Mouse (Mus musculus): ENCODE data around the gene Mccc1.

DNA sequence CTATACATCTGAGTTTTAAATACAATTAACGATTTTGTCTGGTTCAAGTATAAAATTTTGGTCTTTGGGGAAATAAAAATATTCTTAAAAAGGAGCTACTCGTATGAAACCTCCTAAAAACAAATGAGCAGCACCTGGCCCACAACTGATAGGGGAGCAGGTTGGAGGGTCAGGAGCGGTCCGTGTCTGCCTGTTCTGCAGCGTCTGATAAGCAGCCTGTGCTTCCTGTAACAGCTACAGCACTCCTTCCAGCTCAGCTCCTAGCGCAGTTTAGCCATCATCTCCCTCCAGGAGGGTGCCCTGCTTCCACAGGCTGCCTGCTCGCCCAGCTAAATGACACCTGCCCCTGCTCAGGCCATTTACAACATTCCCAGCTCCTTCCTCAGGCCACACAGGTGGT is 77.0 kb downstream of the Mccc1 start:
- no peak for TF ChIP-seq CTCF (IDR thresholded peaks at IDR 0.05)
- no peak for TF ChIP-seq EP300 (IDR thresholded peaks at IDR 0.05)

All from lung, postnatal 0 days (tissue).